8 mouse cellular contexts compared by ENCODE assay signal in the genomic region with DNA sequence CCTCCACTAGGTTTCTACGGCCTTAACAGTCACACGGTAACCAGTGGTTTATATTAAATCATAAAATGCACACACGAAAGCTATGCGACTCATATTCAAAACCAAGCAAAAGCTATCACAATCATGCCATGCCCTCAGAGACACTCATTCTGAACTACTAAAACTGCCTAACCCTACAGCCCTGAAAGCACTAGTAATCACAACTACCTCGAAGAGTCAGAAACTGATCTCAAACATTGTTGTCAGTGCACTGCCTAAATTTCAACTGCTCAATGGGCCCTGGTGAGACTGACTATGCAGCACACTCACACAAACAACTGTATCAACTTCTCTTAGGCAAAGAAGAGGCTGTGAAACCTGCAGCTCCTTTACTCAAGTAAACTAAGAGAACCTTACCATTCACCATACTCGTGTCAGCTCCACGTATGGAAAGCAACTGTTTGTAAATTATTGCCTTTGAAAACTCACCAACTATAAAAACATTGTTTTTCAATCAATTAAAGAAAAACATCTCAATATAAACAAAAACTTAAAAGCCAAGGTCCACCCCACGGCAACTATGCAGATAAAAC. TPM values are rescaled to one million over a fixed set of nuclear protein-coding genes. Genes with fewer than 3 reads are reported as not detected.
DNase-seq lines count a peak whose midpoint lies in the region; ATAC-seq and TF ChIP-seq lines count a peak whose summit lies in the region.

No protein-coding gene starts in this region.

- peak overlapping the region; percentile 32 for H3K9ac ChIP-seq in intestine, postnatal 0 days (ENCODE audit: low read depth, low read length)
- H3K9ac ChIP-seq in midbrain, embryonic 15.5 days: peak overlapping the region; percentile 96

- peaks cover 47% of the 10 kb centered on the region for H3K4me1 ChIP-seq in E14TG2a.4 (replicated peaks; ENCODE audit: low read depth, low read length)
- 0 out of 2 replicates have a peak, but pooled peaks cover 3% of the 10 kb centered on the region for H3K4me1 ChIP-seq in intestine, postnatal 0 days (replicated peaks; ENCODE audit: control insufficient read depth, insufficient read depth, low read length)
- H3K4me1 ChIP-seq in midbrain, embryonic 15.5 days: peaks cover 26% of the 10 kb centered on the region

- WGBS in intestine, postnatal 0 days: 5% methylated on average over 8 of the region's 8 CpGs
- 22% methylated on average over 8 of the region's 8 CpGs for WGBS in midbrain, embryonic 15.5 days

- peak overlapping the region; percentile 71 for H3K4me2 ChIP-seq in intestine, postnatal 0 days (replicated peaks; ENCODE audit: low read depth)
- peak overlapping the region; percentile 86 for H3K4me2 ChIP-seq in midbrain, embryonic 15.5 days

- H3K27ac ChIP-seq in intestine, postnatal 0 days (ENCODE audit: low read depth, low read length): no peak overlapping the region
- H3K27ac ChIP-seq in midbrain, embryonic 15.5 days: peak overlapping the region; percentile 100

- DNase-seq in embryo, embryonic 10.5 days (ENCODE audit: low spot score): peak; percentile 42
- DNase-seq in embryo, embryonic 10 days (ENCODE audit: low spot score): no peak
- no peak for DNase-seq in T-cell, adult 2 months (ENCODE audit: low spot score)
- DNase-seq in gastrocnemius, postnatal 36 days: no peak

- no peaks in the 10 kb centered on the region for H3K9me3 ChIP-seq in E14TG2a.4 (ENCODE audit: low read length)
- H3K9me3 ChIP-seq in intestine, postnatal 0 days (ENCODE audit: control insufficient read depth): no peaks in the 10 kb centered on the region
- H3K9me3 ChIP-seq in midbrain, embryonic 15.5 days: no peaks in the 10 kb centered on the region

- intact Hi-C loops in gastrocnemius, postnatal 36 days (cut with DNase I): no loop called here

- no peaks in the 10 kb centered on the region for H3K27me3 ChIP-seq in E14TG2a.4 (ENCODE audit: insufficient read depth, low read length)
- no peaks in the 10 kb centered on the region for H3K27me3 ChIP-seq in intestine, postnatal 0 days (replicated peaks; ENCODE audit: control insufficient read depth, insufficient read depth, low read length)
- H3K27me3 ChIP-seq in midbrain, embryonic 15.5 days (replicated peaks): no peaks in the 10 kb centered on the region

- peak overlapping the region; percentile 89 for H3K4me3 ChIP-seq in E14TG2a.4 (replicated peaks; ENCODE audit: low read length)
- H3K4me3 ChIP-seq in intestine, postnatal 0 days (ENCODE audit: low read depth, low read length): peak overlapping the region; percentile 88
- H3K4me3 ChIP-seq in midbrain, embryonic 15.5 days: peak overlapping the region; percentile 97

- peak; percentile 32 for ATAC-seq in erythroblast, adult 5-6 weeks (replicated peaks; ENCODE audit: low FRiP score, poor library complexity, severe bottlenecking)
- ATAC-seq in intestine, postnatal 0 days: no peak
- ATAC-seq in midbrain, embryonic 15.5 days (replicated peaks): no peak

- peaks cover 13% of the 10 kb centered on the region for H3K36me3 ChIP-seq in E14TG2a.4 (ENCODE audit: insufficient read depth, low read length)
- H3K36me3 ChIP-seq in intestine, postnatal 0 days (ENCODE audit: control insufficient read depth, insufficient read depth): no peaks in the 10 kb centered on the region
- H3K36me3 ChIP-seq in midbrain, embryonic 15.5 days (replicated peaks): no peaks in the 10 kb centered on the region

- TF ChIP-seq CTCF in E14TG2a.4 (conservative IDR thresholded peaks at IDR 0.05; ENCODE audit: low read length): no peak
- no peak for TF ChIP-seq CTCF in intestine, postnatal 0 days (IDR thresholded peaks at IDR 0.05; ENCODE audit: low read depth)

RNA-seq across cellular contexts. Expression of a gene that starts 1.9 kb away (rescaled TPM):
- total RNA-seq in erythroblast, adult 5-6 weeks (2015; ENCODE audit: low replicate concordance): 81.3 and 92.0 TPM in 2 replicates
- total RNA-seq in erythroblast, adult 5-6 weeks (2017; ENCODE audit: low replicate concordance): 131 and 135 TPM in 2 replicates
- polyA plus RNA-seq in intestine, postnatal 0 days (2015; fragmentation: Nextera tagmentation; extraction: Ambion mirVana): 19.7 and 22.6 TPM in 2 replicates
- polyA plus RNA-seq in midbrain, embryonic 15.5 days (2015; fragmentation: Nextera tagmentation; extraction: Ambion mirVana): 103 and 108 TPM in 2 replicates
- 10 to 100 TPM; 19.9 to 27.8 TPM for total RNA-seq in gastrocnemius, postnatal 36 days (2021)
